Mouse (Mus musculus): ENCODE results near the gene Jak3.
"Not testable (repeated sequence)": the region's sequence is repeated elsewhere in the genome, so short reads cannot be mapped to it uniquely, and the experiment has no call there.

Gene Jak3

GRCm38 (mm10) chr8:71686143-71686734 is 10.1 kb downstream of the Jak3 start:
- DNase-seq (ENCODE audit: low spot score in 2 of 2) = no peak

- no peak for DNase-seq (ENCODE audit: low spot score in 2 of 2)
Observed at GRCm38 (mm10) chr8:71687616-71688015, 11.5 kb downstream of the Jak3 start.

DNA sequence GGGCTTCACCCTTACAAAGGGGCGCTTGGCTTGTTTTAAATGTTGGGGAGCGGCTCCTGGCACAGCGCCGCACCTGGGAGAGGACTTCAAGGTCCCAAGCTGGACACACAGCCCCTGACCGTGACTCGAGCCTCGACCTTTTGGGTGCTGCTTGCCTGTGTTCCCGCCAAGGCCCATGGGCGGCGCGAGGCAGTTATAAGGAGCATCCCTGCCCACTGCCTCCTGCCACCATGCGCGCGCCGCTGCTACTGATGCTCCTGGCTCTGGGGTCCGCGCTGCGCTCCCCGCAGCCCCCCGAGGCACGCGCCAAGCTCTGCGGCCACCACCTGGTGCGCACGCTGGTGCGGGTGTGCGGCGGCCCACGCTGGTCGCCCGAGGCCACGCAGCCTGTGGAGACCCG is 12.9 kb downstream of the Jak3 start, which contains the start of gene Insl3:
TSS of gene Insl3 (plus strand) at position 187 of the 400 bp plus-strand sequence.
- DNase-seq (ENCODE audit: low spot score in 2 of 2) = no peak

GRCm38 (mm10) chr8:71692509-71692908 is 16.4 kb downstream of the Jak3 start:
- no peak for DNase-seq (ENCODE audit: low spot score in 2 of 2)

DNA sequence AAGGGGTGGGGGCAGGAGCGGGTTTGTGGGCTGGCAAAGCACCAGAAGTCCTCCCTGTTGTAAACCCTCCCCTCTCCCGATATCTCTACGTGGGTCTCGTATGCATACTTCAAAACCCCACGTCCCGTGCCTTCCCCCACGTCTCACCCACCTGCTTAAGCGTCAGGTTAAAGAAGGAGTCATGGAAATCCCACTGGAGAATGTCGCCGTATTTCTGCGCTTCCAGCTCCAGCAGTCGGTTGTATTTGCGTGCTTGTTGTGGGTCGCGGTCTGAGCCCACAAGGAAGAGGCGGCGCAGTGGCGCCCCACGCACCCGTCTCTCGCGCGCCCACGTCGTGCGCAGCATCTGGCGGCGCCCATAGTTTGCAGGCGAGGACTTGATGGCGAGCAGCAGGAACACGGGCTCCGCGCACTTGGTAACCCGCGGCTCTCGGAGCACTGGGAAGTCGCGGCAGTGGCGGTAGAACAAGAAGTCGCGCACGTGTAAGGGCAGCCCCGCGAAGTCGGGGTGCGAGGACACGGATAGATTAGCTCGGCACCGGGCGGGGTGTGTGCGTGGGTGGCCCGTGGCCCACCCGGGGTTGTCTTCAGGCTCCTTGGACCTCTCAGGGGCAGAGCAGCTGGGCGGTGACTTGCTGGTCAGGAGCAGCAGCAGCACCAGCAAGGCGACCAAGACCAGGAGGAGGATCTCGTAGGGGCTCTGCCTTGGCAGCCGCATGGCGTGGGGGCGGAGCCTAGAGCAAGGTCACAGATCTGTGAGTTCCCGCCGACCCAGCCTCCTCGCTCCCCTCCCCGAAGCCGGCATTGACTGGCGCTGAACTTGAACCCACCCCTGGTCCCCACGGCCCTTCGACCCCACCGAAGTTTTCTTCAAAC is 17.3 kb downstream of the Jak3 start:
- DNase-seq (ENCODE audit: low spot score in 2 of 2) = peak in 1 of 2 experiments; percentile 31

- DNase-seq (ENCODE audit: low spot score in 2 of 2) = not testable (repeated sequence)
Observed at GRCm38 (mm10) chr8:71695456-71695855, 19.4 kb downstream of the Jak3 start.

DNA sequence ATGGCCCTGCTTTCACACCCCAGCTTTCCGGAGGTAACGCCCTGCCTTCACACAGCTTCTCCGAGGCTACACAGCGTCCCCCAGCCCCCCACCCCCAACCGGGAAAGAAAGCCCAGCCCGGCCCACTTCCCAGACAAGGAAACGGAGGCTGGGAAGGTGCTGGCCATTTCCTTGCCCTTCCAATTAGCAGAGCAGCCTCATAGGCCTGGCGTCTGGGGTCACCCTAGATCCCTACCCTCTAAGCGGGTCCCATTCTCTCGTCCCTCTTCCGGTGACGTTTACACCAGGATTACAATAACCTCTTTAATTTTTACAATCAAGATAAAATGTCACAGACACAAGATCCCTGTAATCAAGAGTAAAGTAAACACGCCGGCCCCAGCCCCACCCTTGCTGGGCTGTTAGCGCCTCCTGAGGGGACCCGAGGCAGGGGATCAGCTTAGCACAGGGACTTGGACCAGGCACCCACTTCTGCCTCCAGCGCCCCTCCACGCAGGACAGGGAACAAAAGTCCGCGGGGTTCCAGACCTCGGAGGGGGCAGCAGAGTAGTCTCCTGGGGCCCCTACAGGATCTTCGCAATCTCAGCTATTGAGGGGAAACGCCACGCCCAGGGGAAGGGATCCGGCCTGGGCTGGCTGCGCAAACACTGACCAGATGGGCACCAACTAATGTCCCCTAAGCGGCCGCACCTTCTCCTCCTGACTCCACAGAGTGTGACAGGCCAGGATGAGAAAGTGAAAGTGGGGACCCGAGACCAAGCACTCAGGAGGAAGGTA is 24.6 kb downstream of the Jak3 start:
- no peak for DNase-seq (ENCODE audit: low spot score in 2 of 2)

GRCm38 (mm10) chr8:71701414-71702086 is 25.5 kb downstream of the Jak3 start, which contains the start of gene B3gnt3:
Gene B3gnt3 (minus strand): TSS chr8:71701789.
- DNase-seq (ENCODE audit: low spot score in 2 of 2) = no peak

- DNase-seq (ENCODE audit: low spot score in 2 of 2) = no peak
Observed at GRCm38 (mm10) chr8:71702087-71702432, 26.0 kb downstream of the Jak3 start.

GRCm38 (mm10) chr8:71702923-71703322 is 26.8 kb downstream of the Jak3 start:
- no peak for DNase-seq (ENCODE audit: low spot score in 2 of 2)

DNA sequence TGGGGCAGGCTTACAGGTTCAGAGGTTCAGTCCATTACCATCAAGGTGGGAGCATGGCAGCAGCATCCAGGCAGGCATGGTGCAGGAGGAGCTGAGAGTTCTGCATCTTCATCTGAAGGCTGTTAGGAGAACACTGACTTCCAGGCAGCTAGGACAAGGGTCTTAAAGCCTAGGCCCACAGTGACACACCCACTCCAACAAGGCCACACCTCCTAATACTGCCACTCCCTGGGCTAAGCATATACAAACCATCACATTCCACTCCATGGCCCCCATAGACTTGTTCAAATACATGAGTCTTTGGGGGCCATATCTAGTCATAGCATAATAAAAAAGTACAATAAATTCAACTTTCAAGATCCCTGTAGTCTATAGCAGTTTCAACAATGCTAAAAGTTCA is 27.3 kb downstream of the Jak3 start:
- DNase-seq (ENCODE audit: low spot score in 2 of 2) = not testable (repeated sequence)

DNA sequence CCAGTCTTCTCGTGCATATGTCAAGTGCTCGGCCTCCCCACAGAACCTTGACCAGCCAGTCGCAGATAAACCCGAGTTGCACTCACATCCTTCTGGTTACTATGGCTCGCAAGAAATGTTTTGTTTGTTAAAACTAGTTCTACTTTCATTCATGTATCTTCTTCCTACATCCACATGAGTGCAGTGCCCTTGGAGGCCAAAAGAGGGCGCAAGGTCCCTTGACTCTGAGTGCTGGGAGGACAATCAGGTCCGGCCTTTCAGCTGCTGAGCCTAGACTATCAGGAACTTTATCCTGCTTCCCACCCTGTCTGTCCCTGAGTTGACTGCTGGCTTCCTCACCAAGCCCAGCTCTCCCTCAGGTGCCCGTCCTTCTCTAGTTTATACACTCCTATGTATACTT is 31.8 kb downstream of the Jak3 start:
- DNase-seq (ENCODE audit: low spot score in 2 of 2) = peak; percentile 71 to 72

GRCm38 (mm10) chr8:71709134-71709799 is 33.2 kb downstream of the Jak3 start:
- peak; percentile 26 to 33 for DNase-seq (ENCODE audit: low spot score in 2 of 2)

DNA sequence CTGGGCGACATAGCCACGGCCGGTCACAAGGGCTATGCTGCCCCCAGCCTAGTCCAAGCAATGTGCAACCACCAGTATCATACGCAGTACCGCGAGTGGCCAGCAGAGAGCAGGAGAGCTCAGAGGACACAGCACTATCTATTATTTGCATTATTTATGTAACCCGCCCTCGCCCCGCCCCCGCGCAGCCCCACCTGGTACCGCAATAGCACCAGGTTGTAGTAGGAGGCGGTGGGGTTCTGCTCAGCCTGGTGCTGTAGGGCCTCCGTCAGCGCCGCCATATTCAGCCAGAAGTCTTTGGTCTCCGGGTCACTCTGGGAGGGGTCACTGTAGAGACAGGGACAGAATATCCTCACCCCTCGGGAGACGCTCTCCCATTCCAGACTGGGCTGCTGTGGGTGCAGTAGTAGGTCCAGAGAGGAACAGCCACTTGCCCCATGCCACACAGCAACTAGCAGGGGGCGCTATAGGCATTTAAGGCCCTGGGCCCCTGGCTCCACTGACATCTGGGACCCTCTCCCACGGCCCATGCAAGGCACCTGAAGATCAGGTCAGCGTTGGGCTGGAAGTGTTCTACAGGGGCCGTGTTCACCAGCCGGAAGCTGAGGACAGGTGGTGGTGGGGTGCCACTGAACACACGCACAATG is 33.8 kb downstream of the Jak3 start:
- DNase-seq (ENCODE audit: low spot score in 2 of 2) = peak; percentile 86 to 88

DNA sequence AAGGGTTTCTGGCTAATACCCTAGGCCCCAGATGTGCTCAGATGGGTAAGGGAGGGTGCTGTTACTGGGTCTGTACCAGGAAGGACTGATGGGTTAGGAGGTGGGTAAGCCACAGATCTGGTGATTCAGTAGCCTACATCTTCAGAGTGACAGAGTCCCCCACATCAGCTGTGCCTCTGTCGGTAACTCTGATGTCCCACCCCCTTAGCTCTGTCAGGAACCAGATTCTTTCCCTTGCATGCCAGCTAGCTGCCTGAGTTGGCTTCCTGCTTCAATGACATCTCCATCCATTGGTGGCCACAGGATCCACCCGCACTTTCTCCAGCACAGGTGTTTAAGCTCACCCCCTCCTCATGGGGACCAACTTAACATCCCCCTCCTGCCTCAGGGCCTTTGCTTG is 35.5 kb downstream of the Jak3 start:
- DNase-seq (ENCODE audit: low spot score in 2 of 2) = no peak

GRCm38 (mm10) chr8:71715531-71715930 is 39.4 kb downstream of the Jak3 start:
- DNase-seq (ENCODE audit: low spot score in 2 of 2) = no peak

DNA sequence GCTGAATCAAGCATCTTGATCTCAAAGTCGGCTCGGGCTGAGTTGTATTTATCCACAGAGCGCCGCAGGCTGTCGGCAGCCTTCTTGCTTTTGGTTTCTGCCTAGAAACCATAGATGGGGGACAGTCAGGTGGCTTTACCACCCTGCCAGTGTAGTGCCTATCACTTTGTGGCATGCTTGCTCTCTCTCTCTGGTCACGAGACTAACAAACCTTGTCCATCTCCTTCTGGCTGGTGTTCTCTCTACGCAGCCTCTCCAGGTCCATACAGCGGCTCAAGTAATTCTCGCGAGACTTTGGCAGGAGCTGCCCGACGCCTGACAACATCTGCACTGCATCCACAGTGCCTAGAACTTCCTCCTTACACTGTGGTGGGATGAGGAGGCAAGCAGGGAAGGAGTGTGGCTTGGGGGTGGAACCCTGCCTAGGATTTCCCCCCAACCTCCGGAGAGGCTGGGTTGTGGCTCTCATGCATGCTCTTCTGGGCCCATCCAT is 40.5 kb downstream of the Jak3 start:
- DNase-seq (ENCODE audit: low spot score in 2 of 2) = no peak

GRCm38 (mm10) chr8:71717096-71717495 is 41.0 kb downstream of the Jak3 start:
- peak; percentile 43 to 53 for DNase-seq (ENCODE audit: low spot score in 2 of 2)

GRCm38 (mm10) chr8:71718252-71718651 is 42.2 kb downstream of the Jak3 start:
- DNase-seq (ENCODE audit: low spot score in 2 of 2) = peak in 1 of 2 experiments; percentile 47

- peak; percentile 84 to 86 for DNase-seq (ENCODE audit: low spot score in 2 of 2)
Observed at GRCm38 (mm10) chr8:71719218-71719617, 43.1 kb downstream of the Jak3 start.
